Mouse (Mus musculus): ENCODE measurements around the gene Kcnma1.

- TF ChIP-seq POLR2A (IDR thresholded peaks at IDR 0.05; ENCODE audit: insufficient read length, low read depth) (no peak), CEBPB (IDR thresholded peaks at IDR 0.05; ENCODE audit: insufficient read depth, poor library complexity, severe bottlenecking) (no peak), TCF12 (IDR thresholded peaks at IDR 0.05; ENCODE audit: insufficient read depth, poor library complexity, severe bottlenecking) (no peak), MYOD1 (IDR thresholded peaks at IDR 0.05; ENCODE audit: control insufficient read depth in 1 of 3, insufficient read length in 2 of 3, low read depth in 2 of 3) (no peak), E2F4 (IDR thresholded peaks at IDR 0.05; ENCODE audit: insufficient read depth) (no peak), USF1 (IDR thresholded peaks at IDR 0.05; ENCODE audit: low read depth) (no peak), MAX (IDR thresholded peaks at IDR 0.05; ENCODE audit: low read depth) (no peak), POLR2AphosphoS2 (IDR thresholded peaks at IDR 0.05; ENCODE audit: insufficient read length, low read depth) (no peak)
Observed at GRCm38 (mm10) chr14:23848529-23849141, 165.7 kb downstream of the Kcnma1 start.
